Mouse (Mus musculus) small intestine, adult 2 months (tissue): ENCODE data around the gene Cpsf7.

ENCODE experiments used
- CTCF ChIP-seq: fragments of 200-500 bp; IDR thresholded peaks from 2 replicates; pipeline ENCODE4 v1.5.1; 2012; ENCODE audit warnings: low read depth, mild to moderate bottlenecking, control low read depth, inconsistent platforms, low read length, moderate library complexity, mixed read lengths; ENCODE audit not compliant: insufficient replicate concordance, insufficient read length; ENCODE audit errors: extremely low read depth
- POLR2A ChIP-seq: fragments of 200-500 bp; IDR thresholded peaks from 2 replicates; pipeline ENCODE4 v1.6.1; 2012; ENCODE audit warnings: low read depth, mild to moderate bottlenecking, control low read depth, inconsistent platforms, low read length, moderate library complexity

DNA sequence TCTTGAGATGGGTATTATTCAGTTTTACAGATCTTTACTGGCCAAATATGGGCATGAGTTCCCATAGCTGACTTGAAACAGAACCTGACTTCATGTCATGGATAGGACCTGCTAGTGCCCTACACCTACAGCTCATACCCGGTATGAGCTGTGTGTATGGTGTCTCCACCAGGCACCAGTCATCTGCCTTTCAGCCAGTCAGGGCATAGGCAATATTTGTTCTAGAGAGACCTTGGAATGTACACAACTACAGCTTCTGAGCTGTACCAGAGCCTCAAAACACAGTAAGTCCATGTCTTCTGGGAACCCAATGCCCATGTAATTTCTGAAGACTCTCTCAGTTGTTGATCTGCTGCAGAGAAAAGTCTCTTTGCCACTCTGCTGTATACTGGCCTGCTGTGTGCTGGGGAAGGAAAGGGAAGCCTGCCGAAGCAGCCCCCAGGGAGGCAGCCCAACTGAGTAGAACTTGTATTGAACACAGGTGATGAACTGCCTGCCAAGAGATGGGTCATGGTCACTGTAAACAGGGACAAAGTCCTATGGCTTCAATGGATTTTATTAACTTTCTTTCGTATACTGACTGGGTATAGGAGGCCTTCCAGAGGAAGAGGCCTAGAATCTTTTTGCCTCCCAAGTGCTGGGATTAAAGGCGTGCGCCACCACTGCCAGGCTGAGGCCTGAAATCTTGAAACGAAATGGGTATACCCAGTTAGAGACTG lies 66.8 kb downstream of the Cpsf7 start:
- TF ChIP-seq CTCF: no peak
- no peak for TF ChIP-seq POLR2A
